Mouse (Mus musculus): Measurements from ENCODE around the gene Srm. TPM values are rescaled to one million over a fixed set of nuclear protein-coding genes. Genes with fewer than 3 reads are reported as not detected.
A peak's percentile ranks its signal among the peaks of the same experiment; 100 is the strongest.

Srm gene
- polyA plus RNA-seq, 1 experiment from 2014 or later, result 180 TPM

DNA sequence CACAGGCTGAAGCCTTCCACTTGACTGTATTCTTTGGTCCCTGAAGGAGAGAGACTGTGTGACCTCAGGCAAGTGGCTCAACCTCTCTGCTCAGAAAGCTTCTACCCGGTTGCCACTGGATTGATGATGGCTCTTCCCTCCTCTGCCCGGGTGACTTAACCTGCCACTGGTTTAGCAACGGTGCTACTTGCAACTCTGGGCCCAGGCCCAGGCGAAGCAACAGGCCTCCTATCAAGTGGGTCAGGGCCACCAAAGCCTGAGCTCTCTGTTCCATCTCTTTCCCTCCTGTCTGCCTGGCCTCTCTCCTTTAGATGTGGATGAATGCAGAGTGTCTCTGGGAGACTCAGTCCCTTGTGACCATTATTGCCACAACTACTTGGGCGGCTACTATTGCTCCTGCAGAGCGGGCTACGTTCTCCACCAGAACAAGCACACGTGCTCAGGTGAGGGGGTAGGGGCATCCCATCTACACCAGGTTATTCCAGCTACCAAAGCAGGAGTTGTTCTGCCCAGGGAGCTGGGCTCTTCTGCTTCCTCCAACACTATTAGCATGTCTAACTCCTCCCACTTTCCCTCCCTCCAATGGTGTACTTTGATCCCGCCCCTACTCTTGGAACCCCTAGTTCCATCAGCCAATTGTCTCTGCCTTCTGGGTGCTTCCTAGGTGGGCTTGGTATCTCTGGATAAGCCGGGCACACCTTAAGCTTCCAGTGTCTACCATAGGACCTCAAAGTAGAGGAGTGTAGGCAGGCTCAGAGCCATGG, 12.3 kb downstream of the Srm start:
- no peak overlapping the region for H3K9ac ChIP-seq (replicated peaks)
- no peak overlapping the region for H3K4me2 ChIP-seq (replicated peaks)
- H3K27ac ChIP-seq (replicated peaks), result no peak overlapping the region
- no peaks in the 10 kb centered on the region for H3K27me3 ChIP-seq
- no peaks in the 10 kb centered on the region for H3K4me1 ChIP-seq
- 78% methylated on average over 10 of the region's 10 CpGs for WGBS
- H3K36me3 ChIP-seq, result 0 out of 2 replicates have a peak, but pooled peaks cover 7% of the 10 kb centered on the region
- no peak overlapping the region for H3K4me3 ChIP-seq
- H3K9me3 ChIP-seq, result no peaks in the 10 kb centered on the region
- ATAC-seq (replicated peaks), result no peak

DNA sequence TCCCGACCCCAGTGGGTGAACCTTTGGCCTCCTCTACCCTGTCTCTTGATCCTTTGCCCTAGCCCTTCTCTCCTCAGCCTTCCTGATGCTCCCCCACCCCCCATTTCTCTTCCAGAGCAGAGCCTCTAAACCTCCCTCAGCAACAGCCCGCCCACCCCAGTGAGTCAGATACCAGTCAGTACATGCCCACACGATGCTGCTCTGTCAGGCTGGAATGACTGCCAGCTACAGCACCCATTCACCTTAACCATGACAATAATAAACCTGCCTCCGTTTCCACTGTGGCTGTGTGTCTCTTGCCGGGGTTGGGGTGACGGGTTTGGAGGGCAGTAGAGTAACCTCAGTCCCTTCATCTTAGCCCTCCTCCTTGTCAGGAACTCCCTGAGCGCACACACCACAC, 12.8 kb downstream of the Srm start:
- Histone ChIP-seq H3K9ac (replicated peaks) (no peak overlapping the region), H3K4me2 (replicated peaks) (no peak overlapping the region), H3K4me1 (no peaks in the 10 kb centered on the region), H3K9me3 (no peaks in the 10 kb centered on the region), H3K27me3 (no peaks in the 10 kb centered on the region), H3K36me3 (0 out of 2 replicates have a peak, but pooled peaks cover 3% of the 10 kb centered on the region), H3K27ac (replicated peaks) (no peak overlapping the region), H3K4me3 (no peak overlapping the region)
- 79% methylated on average over 7 of the region's 7 CpGs for WGBS
- ATAC-seq (replicated peaks), result no peak

DNA sequence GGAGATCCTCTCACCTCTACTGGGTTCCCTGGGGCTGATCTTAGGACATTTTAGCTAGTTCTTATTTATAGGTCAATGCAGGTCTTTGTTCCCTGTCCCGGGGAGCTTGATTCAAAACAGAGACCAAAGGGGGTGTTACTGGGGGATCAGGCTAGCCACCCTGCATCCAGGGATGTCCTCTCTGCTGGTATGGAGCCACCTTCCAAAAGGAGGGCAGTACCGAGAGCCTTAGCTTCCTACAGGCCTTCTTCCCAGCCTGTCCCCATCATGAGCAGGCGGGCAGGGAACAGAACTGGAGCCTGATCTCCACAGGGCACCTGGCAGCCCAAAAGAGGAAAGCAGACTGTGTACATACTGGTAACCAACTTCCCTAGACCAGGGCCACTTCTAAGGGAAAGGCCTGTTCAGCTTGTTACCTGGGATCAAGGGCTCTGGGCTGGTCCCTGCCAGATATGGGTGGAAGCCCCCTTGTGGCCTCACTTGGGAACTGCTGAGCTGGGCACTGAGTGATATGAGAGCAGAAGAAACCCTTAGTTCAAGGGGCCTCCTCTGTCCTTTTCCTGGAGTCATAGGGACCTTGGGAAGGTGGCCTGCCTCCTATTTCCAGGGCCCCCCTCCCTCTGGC, 13.3 kb downstream of the Srm start:
- ATAC-seq (replicated peaks), result no peak
- 85% methylated on average over 3 of the region's 3 CpGs for WGBS
- Histone ChIP-seq H3K27ac (replicated peaks) (no peak overlapping the region), H3K4me3 (no peak overlapping the region), H3K27me3 (no peaks in the 10 kb centered on the region), H3K4me2 (replicated peaks) (no peak overlapping the region), H3K4me1 (no peaks in the 10 kb centered on the region), H3K9me3 (no peaks in the 10 kb centered on the region), H3K36me3 (no peaks in the 10 kb centered on the region), H3K9ac (replicated peaks) (no peak overlapping the region)

DNA sequence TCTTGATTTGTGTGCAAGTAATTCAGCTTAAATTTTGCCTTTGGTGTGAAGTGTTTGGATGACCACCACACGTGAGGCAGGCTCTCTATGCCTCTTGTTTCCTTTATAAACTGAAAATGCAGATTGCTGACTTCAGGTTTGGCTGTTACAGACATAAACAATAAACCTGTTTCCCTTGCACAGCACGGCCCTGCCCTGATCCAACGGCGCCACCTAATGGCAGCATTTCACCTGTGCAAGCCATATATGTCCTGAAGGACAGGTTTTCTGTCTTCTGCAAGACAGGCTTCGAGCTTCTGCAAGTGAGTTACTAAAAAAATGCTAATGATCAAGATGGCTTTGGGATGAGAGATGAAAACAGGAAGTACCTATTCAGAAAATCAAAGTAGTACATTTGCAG, 16.5 kb downstream of the Srm start:
- peak; percentile 36; the same call in 1 of the 2 replicates for ATAC-seq (replicated peaks)
- H3K36me3 ChIP-seq, result peaks cover 6% of the 10 kb centered on the region; the same call in 1 of the 2 replicates
- WGBS, result 18% methylated on average over 5 of the region's 5 CpGs
- H3K9me3 ChIP-seq, result no peaks in the 10 kb centered on the region
- no peak overlapping the region for H3K4me3 ChIP-seq
- H3K4me2 ChIP-seq (replicated peaks), result no peak overlapping the region
- no peak overlapping the region for H3K27ac ChIP-seq (replicated peaks)
- H3K4me1 ChIP-seq, result no peaks in the 10 kb centered on the region
- H3K9ac ChIP-seq (replicated peaks), result no peak overlapping the region
- H3K27me3 ChIP-seq, result no peaks in the 10 kb centered on the region

DNA sequence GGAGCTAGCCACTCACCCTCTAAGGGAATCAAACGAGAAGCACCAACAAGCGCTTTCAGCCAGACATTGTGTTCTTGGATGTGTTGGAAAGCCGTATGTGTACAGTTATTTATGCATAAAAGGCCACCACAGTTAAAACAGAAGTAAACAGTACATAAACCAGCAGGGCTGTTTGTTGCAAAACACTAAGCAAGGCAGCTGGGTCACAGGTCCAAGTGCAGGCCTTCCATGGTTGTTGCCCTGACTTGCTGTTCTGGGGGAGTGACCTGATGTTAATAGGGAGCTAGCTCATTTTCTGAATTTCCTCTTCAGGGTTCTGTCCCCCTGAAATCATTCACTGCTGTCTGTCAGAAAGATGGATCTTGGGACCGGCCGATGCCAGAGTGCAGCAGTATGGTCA, 18.5 kb downstream of the Srm start:
- Histone ChIP-seq H3K9ac (replicated peaks) (no peak overlapping the region), H3K4me3 (no peak overlapping the region), H3K4me2 (replicated peaks) (no peak overlapping the region), H3K4me1 (peaks cover 14% of the 10 kb centered on the region), H3K27me3 (no peaks in the 10 kb centered on the region), H3K9me3 (no peaks in the 10 kb centered on the region), H3K36me3 (peaks cover 18% of the 10 kb centered on the region), H3K27ac (replicated peaks) (no peak overlapping the region)
- 82% methylated on average over 5 of the region's 5 CpGs for WGBS
- no peak for ATAC-seq (replicated peaks)

DNA sequence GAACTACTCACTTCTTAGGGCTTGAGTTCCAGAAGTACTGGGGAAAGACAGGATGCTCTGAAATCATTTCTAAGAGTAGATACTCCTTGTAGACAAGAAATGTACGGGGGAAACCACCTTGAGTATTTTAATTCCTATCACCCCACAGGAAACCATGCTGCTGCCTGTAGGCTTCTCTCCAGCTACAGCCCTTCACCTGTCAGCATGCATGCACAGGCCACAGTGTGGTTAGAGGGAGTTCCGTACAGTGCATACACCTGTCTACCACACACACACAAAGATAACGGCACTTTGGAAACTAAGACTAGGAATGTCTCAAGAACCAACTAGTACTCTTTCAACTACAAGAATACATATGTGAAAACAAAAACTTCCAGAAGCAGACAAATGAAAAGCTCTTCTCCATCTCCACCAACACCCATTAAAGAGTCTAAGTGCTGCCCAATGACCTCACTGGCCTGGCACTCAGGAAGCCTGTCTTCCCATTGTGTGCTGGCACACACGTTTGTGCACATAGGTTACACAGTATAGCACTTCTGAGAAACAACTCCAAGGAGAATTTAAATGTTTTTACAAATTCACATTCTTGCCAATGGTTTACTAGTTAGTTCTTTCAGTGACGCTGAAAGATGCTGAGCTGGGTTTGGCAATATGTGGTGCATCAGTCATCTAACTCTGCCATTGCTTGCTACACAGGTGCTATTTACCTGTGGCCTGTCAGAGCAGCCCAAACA, 19.5 kb downstream of the Srm start:
- no peak overlapping the region for H3K4me2 ChIP-seq (replicated peaks)
- H3K27ac ChIP-seq (replicated peaks), result no peak overlapping the region
- 70% methylated on average over 5 of the region's 5 CpGs for WGBS
- no peaks in the 10 kb centered on the region for H3K9me3 ChIP-seq
- H3K27me3 ChIP-seq, result no peaks in the 10 kb centered on the region
- H3K9ac ChIP-seq (replicated peaks), result no peak overlapping the region
- no peak overlapping the region for H3K4me3 ChIP-seq
- ATAC-seq (replicated peaks), result no peak
- H3K36me3 ChIP-seq, result peaks cover 28% of the 10 kb centered on the region
- H3K4me1 ChIP-seq, result peaks cover 16% of the 10 kb centered on the region

DNA sequence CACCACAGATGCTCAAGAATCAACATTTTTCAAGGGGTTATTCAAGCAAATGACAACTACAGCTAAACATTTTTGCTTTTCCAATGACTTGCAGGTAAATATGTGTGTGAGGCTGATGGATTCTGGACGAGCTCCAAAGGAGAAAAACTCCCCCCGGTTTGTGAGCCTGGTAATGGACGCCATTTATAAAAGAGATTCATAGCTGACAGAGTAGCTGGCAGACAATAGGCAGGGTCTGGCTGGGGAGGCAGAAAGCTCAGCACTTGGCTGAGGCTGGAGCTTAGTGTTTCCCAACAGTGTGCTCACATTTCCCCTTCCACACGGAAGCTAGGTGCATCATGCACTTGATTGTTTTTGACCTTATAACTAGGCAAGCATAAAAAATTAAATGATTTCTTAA, 21.3 kb downstream of the Srm start:
- Histone ChIP-seq H3K27ac (replicated peaks) (peak overlapping the region; percentile 37; the same call in 1 of the 2 replicates), H3K9me3 (no peaks in the 10 kb centered on the region), H3K4me3 (no peak overlapping the region), H3K4me1 (peaks cover 16% of the 10 kb centered on the region), H3K9ac (replicated peaks) (no peak overlapping the region), H3K27me3 (no peaks in the 10 kb centered on the region), H3K36me3 (peaks cover 44% of the 10 kb centered on the region), H3K4me2 (replicated peaks) (no peak overlapping the region)
- WGBS, result 36% methylated on average over 4 of the region's 4 CpGs
- no peak for ATAC-seq (replicated peaks)

DNA sequence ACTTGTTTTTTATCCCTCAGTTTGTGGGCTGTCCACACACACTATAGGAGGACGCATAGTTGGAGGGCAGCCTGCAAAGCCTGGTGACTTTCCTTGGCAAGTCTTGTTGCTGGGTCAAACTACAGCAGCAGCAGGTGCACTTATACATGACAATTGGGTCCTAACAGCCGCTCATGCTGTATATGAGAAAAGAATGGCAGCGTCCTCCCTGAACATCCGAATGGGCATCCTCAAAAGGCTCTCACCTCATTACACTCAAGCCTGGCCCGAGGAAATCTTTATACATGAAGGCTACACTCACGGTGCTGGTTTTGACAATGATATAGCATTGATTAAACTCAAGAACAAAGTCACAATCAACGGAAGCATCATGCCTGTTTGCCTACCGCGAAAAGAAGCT, 22.4 kb downstream of the Srm start:
- no peaks in the 10 kb centered on the region for H3K27me3 ChIP-seq
- no peak overlapping the region for H3K4me2 ChIP-seq (replicated peaks)
- no peak overlapping the region for H3K4me3 ChIP-seq
- WGBS, result 44% methylated on average over 9 of the region's 9 CpGs
- no peak overlapping the region for H3K9ac ChIP-seq (replicated peaks)
- no peak for ATAC-seq (replicated peaks)
- peaks cover 16% of the 10 kb centered on the region for H3K4me1 ChIP-seq
- H3K36me3 ChIP-seq, result peaks cover 51% of the 10 kb centered on the region
- H3K9me3 ChIP-seq, result no peaks in the 10 kb centered on the region
- H3K27ac ChIP-seq (replicated peaks), result no peak overlapping the region

DNA sequence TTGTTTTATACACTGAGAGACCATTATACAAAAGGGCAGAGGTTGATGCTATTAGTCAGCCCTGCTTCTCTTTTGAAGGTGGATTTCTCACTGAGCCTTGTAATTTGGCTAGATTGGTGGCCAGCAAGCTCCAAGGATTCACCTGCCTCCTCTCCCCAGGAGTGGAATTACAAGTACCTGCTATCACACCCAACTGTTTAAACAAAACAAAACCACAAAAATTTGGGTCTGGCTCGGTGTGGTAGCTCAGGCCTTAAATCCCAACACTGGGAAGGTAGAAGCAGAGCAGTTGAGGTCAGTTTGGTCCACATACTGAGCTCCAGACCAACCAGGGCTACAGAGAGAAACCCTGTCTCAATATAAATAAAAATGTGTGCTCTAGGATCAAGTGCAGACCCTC, 28.5 kb downstream of the Srm start:
- Histone ChIP-seq H3K4me3 (no peak overlapping the region), H3K36me3 (peaks cover 90% of the 10 kb centered on the region), H3K27ac (replicated peaks) (no peak overlapping the region), H3K9me3 (no peaks in the 10 kb centered on the region), H3K4me2 (replicated peaks) (no peak overlapping the region), H3K4me1 (peaks cover 16% of the 10 kb centered on the region), H3K9ac (replicated peaks) (no peak overlapping the region), H3K27me3 (no peaks in the 10 kb centered on the region)
- ATAC-seq (replicated peaks), result no peak
- WGBS, result 96% methylated on average over 1 of the region's 1 CpGs

DNA sequence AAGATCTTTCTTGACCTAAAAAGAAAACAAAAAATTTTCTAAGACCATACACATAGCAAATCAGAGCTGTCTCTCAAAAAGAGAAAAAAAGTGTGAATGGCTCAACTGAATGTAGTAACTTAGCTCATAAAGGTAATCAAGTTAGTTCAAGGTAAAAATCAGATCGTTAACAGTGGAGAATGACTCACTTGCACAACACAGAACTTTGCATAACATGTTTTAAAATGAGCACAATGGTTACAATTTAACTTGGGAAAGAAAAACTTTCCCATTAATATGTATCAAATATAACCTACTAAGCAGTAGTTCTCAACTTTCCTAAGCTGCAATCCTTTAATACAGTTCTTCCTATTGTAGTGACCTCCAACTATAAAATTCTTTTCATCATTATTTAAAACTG, 29.4 kb downstream of the Srm start:
- Histone ChIP-seq H3K9ac (replicated peaks) (no peak overlapping the region), H3K27me3 (no peaks in the 10 kb centered on the region), H3K27ac (replicated peaks) (no peak overlapping the region), H3K4me1 (peaks cover 24% of the 10 kb centered on the region), H3K9me3 (no peaks in the 10 kb centered on the region), H3K36me3 (peaks cover 84% of the 10 kb centered on the region), H3K4me3 (no peak overlapping the region), H3K4me2 (replicated peaks) (no peak overlapping the region)
- 96% methylated on average over 1 of the region's 1 CpGs for WGBS
- ATAC-seq (replicated peaks), result no peak

DNA sequence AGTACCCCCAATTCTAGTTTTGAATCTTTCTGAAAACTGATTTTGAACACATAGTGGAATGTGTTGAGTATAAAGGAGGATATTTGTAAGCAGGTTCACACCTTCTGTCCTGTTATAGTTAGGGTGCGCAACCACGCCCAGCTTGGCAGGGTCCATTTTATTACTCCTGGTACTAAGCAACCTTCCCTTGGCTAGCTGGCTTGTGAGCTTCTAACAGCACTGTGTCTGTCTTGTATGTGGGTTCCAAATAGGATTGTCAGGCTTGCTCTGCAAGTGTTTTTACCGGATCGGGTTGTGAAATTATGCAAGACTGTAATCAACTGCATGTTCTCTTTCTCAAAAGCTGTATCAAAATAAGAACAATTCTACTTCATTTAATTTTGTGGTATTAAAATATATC, 31.2 kb downstream of the Srm start:
- Histone ChIP-seq H3K27me3 (no peaks in the 10 kb centered on the region), H3K4me3 (no peak overlapping the region), H3K4me2 (replicated peaks) (no peak overlapping the region), H3K27ac (replicated peaks) (no peak overlapping the region), H3K9ac (replicated peaks) (no peak overlapping the region), H3K36me3 (peaks cover 69% of the 10 kb centered on the region), H3K9me3 (no peaks in the 10 kb centered on the region), H3K4me1 (peaks cover 28% of the 10 kb centered on the region)
- WGBS, result 90% methylated on average over 4 of the region's 4 CpGs
- no peak for ATAC-seq (replicated peaks)

DNA sequence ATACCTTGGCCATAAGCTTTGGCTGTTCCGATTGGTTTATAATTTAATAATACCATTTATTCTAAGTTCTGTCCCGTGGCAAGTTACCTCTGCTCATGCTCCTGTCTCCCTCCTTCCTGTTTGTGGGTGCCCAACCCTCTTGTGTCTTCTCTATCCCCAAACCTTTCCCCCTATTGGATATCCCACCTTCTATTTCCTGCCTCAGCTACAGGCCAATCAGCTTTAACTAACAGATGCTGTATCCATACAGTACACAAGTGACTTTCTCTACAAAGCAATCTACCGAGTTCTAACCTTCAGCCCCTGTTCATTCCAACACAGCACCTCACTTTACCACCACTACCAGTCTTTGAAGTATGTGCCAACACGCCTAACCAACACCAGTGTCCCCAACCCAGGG, 32.3 kb downstream of the Srm start:
- H3K9me3 ChIP-seq, result no peaks in the 10 kb centered on the region
- WGBS, result 88% methylated on average over 4 of the region's 4 CpGs
- peaks cover 62% of the 10 kb centered on the region for H3K36me3 ChIP-seq
- no peak overlapping the region for H3K4me3 ChIP-seq
- no peaks in the 10 kb centered on the region for H3K27me3 ChIP-seq
- no peak overlapping the region for H3K27ac ChIP-seq (replicated peaks)
- ATAC-seq (replicated peaks), result no peak
- H3K4me1 ChIP-seq, result peaks cover 28% of the 10 kb centered on the region
- no peak overlapping the region for H3K9ac ChIP-seq (replicated peaks)
- H3K4me2 ChIP-seq (replicated peaks), result no peak overlapping the region

Measured in forebrain, embryonic 15.5 days (tissue).